Mouse (Mus musculus): ENCODE results near the gene Hcar1.

GRCm38 (mm10) chr5:123866457-123866856 lies 13.4 kb downstream of the Hcar1 start:
- TF ChIP-seq CTCF (IDR thresholded peaks at IDR 0.05; ENCODE audit: low read depth) (no peak), EP300 (IDR thresholded peaks at IDR 0.05; ENCODE audit: low read depth) (no peak)

All from heart, postnatal 0 days (tissue).